Mouse (Mus musculus): Measurements from ENCODE around the gene 1700001O22Rik.
A peak's percentile ranks its signal among the peaks of the same experiment; 100 is the strongest.

Gene 1700001O22Rik

DNA sequence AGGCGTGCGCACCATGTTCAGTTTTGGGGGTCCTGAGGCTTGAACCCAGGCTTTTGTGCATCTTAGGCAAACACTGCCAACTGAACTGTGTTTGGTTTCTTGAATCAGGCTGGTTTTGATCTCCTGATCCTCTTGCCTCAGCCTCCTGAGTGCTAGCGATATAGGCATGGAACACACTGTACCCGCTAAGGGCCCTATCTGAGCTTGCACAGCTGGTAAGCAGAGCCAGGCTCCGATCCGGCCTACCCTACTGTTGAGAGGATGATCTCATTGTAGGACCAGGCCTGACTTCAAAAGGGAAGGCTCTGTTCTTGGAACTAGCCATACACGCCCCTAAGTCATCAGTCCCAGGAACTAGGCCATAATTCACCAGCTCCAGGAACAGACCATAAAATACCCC lies 7.1 kb upstream of the 1700001O22Rik start:
- DNase-seq, result no peak

DNA sequence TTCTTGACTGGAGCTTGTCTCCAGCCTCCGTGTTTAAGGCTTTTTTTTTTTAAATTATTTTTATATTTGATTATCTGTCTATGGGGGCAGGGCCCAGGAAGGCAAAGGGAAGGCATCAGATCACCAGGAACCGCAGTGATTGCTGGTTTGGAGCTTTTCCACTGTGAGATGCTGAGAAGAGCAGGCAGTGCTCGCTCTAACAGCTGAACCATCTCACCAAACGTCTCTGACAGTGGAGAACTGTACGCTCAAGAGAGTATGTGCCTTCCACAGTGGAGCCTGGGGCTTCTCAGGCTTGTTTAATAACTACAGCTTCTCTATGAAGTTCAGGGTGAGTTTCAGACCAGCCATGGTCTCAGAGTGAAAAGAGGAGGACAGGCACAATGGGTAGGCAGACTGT lies 6.0 kb upstream of the 1700001O22Rik start:
- no peak for DNase-seq

DNA sequence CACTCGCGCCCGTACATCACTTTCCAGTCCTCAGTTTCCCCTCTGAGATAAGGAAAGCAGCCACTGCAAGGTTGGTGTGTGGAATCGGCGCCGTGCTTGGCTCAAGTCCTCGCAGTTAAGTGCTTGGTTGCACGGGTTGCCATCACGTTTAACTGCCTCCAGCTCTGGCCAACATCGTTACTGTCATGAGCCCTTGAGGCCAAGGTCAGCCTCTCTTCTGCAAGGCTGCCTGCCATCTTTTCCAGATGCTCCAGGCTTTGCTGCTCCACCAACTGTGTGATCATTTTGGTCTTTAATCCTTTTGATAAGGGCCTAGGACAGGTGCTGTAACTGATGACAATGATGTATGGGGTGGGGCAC lies 4.8 kb upstream of the 1700001O22Rik start:
- DNase-seq, result no peak

DNA sequence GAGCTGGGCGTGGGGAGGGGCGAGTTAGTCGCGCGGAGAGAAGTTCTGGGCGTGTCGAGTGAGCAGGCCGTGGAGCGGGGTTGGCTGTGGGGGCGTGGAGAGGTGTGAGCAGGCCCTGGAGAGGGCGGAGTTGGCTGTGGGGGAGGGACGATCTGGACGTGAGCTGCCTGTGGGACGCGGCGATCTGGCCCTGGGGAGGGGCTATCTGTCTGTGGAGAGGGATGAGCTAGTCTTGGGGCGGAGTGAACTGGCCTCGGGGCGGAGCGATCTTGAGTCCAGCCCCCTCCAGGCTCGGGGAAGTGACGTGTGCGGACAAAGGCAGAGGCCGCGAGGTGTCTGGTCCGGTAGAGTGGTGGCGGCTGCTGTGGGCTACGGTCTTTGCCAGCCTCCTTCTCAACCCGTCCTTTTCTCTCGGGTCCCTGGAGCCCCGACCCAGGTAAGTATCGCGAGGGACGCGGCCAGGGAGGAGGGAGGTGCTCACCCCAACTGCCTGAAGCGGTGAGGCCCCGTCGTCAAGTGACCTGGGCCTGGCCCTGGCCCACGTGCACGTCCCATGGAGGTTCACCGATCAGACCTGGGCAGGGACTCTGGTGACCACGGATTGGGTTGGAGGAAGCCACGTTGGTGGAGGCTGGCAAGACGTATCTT lies 4.3 kb upstream of the 1700001O22Rik start, which contains the start of gene Ntmt1:
Ntmt1 (plus strand) TSS at position 179 of the 648 bp plus-strand sequence.
- DNase-seq, result peak; percentile 100

DNA sequence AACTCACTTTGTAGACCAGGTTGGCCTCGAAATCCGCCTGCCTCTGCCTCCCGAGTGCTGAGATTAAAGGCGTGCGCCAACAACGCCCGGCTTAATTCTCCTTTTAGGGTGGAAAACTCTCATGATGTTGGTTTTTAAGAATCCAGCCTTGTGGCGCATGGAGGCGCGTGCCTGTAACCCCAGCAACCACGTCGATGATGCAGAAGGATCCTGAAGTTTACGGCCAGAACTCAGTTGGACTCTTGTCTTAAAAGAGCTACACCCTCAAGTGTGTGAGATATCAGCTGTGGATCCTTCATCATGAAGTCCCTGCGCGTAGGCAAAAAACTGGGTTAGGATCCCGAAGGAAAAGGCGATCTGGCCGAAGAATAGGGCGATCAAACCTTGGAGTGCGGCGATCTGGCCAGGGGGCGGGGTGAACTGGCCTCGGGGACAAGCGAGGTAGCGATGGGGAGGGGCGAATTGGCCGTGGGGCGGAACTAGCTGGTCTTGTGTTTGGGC lies 3.7 kb upstream of the 1700001O22Rik start:
- DNase-seq, result no peak

DNA sequence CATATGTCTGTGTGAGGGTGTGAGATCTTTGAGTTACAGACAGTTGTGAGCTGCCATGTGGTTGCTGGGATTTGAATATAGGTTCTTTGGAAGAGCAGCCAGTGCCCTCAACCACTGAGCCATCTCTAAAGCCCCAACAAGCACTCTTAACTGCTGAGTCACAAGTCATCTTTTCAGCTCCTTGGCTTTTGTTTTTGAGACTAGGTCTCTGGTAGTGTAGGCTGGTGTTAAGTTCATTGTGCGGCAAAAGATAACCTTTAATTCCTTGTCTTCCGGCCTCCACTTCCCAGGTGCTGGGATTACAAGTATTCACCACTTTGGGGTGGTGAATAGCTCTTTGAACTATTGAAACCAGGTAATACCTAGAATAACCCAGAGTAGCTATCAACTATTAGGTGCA lies 2.5 kb upstream of the 1700001O22Rik start:
- DNase-seq, result no peak

DNA sequence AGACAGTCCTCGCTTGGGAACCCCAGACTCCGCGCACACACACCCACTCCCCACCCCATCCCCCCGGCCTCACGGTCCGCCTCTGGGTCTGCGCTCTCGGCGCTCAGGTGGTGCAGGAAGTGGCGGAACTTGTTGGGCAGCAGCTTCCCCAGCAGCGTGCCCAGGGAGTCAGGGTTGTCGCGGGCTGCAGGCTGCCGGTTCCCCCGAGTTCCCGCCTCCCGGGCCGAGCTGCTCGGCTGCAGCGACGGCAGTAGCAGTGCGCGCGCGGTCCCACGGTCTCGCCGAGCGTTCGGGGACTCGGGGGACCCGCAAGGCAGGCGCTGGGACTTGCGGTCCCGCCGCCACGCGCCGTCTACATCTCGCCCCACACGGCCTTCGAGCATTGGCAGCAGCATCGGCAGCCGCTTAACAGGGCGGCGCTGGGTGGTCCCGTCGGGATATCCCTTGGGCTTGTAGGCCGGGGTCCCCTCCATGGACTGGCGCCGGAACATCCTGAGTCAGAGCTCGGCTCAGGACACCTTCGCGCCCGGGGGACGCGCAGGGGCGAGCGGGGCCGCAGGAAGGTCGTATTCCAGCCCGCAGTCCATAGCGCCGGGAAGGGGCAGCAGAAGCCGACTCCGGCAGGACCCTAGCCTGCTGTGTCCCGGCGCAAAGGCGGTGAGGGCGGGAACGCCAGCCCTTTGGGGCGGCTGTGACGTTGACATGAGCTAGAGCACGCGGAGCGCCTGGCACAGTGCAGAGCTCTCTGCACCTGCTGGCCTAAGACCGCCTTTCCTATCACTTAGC lies 2.2 kb downstream of the 1700001O22Rik start:
- peak; percentile 67 for DNase-seq

DNA sequence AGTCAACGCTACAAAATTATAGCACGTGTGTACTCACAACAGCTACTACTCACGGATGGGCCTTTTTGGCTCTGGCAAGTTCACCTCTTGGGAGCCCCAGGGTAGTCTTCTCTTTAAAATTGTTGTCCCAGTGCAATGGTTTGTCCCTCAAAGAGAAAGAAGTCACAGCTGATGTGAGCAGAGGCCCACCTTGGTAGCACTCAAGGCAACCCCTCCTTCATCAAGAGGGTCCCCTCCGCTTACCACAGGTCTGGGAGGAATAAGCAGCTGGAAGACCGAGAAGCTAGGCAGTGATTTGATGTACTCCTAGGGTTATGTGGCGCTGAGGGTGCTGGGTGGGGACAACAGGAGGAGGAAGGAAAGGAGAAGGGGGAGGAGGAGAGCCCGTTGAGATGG lies 2.8 kb downstream of the 1700001O22Rik start:
- no peak for DNase-seq

DNA sequence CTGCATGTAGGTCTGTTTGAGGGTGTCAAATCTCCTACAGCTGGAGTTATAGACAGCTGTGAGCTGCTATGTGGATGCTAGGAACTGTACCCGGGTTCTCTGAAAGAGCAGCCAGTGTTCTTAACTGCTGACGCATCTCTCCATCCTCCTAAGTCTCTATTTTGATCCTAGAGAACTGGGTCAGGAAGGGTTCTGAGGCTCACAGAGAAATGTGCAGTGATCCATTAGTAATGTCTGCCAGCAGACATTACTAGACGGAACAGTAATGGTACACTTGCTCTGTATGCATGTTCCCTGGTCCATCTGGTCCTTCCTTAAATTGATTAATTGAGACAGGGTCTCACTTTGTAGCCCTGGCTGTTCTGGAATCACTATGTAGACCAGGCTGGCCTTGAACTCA lies 4.0 kb downstream of the 1700001O22Rik start:
- peak; percentile 62 for DNase-seq

DNA sequence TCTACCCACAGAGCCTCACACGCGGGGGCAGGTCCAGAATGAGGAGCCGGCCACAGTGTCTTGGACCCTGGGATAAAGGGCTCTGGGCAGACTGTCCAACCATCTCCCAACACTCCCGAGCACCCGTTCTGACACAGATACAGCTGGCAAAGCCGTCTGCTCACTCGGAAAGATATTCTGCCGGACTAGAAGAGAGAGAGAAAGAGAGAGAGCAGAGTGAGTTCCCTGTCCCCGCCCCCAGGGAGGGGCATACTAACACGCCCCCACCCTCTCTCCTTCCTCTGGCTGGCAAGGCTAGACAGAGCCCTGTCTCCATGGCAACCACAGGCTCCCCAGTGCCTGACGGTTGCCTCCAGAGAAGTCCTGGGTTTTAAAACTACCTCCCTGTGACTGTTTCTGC lies 7.1 kb downstream of the 1700001O22Rik start:
- DNase-seq, result peak; percentile 94

DNA sequence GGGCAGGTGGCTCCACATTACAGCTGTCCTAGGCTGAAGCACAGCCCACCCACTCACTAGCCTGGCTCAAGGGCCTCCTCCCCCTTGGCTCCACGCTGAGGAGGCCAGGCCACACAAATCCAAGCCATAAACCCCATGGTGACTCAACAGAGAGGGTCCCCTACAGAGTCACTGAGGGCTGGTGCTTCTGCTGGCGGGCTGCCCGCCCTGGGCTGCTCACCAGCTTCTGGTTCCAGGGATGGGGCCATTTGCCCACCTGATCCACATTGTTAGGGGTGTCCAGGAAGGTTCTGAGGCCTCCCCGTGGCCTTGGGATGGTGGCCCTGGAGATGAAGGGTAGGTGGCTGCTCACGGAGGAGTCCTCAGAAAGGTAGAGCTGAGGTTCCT lies 7.6 kb downstream of the 1700001O22Rik start:
- no peak for DNase-seq

DNA sequence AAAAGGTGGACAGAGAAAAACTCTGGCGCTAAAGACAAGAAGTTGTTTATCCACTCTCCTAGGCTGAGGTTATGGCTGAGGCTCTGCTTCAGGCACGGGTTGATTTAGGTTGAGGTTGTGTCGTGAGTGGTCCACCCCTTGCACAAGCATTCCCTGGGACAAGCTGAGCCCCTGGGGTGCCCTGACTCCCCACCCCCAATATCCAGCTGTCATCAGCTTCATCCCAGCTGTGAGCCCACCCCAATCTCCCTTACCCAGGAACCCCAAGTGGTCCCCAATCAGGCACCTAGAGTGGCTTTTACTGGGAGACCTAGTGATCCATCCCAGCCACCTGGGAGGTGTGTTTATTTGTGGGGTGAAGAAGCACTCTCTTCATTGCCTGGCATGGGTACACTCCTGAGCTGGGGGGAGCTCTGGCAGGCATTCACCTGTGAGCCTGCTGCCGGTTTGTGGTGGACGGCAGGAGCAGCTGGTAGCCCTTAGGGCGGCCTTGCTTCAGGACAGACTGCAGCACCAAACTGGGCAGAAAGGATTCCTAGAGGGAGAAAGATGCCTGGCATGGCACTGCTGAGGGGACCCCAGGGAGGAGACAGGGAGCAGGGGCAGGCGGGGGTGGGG lies 8.1 kb downstream of the 1700001O22Rik start:
- DNase-seq, result no peak

DNA sequence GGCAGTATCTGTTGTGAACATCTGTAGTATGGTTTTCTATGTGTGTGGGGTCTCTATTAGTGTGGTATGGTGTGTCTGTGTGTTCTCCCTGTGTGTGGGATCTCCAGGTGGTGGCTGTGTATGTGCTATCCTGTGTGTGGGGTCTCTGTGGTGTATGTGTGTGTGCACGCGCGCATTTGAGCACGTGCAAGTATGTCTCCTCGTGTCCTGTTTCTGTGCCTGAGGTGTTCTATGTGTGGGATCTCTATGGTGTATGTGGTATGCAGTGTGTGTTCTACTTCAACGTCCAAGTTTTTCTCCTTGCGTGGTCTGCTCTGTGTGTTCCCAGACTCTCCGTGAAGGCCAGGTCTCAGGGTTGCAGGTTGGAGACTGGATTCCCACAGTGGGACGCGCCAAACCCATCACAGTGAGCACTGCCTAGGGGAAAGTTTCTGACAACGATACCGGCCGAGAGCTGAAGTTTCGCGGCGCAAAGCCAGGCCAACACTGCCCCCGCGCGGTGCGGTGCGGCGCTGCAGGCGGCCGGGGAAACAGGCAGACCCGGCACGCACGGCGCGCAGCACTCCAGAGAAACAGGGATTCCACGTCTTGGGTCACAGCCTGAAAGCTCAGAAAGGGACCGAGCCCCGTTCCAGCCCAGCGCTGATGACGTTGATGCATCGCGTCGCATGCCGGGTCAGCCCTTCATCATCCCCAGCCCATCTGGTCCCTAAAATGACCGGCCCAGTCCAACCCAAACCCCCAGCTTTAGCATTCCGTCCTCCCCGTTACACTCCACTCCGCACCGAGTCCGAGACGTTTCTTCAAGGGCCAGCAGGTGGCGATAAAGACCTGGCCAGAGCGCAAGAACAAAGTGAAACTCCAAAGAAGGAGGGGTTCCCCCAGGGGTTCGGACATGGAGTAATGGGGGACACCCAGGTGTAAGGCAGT lies 9.0 kb downstream of the 1700001O22Rik start:
- DNase-seq, result peak; percentile 94

DNA sequence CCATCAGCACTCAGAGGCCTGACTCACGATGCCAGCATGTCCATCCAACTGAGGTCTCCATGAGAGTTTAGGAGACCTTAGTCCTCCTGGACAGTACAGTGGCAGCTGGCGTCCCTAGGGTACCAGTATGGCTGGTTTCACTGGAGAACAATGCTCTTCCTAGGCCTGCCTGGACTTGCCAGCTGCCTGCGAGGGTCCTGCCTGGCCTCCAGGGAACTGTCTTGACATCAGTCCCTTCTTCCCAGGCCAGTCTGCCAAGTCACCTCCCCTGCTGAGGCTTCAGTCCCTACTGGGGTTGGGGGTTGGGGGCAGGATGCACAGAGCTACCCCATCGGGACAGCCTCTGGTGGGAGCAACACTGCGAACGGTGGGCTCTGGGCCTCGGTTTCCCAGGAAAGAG lies 11.4 kb downstream of the 1700001O22Rik start:
- no peak for DNase-seq

DNA sequence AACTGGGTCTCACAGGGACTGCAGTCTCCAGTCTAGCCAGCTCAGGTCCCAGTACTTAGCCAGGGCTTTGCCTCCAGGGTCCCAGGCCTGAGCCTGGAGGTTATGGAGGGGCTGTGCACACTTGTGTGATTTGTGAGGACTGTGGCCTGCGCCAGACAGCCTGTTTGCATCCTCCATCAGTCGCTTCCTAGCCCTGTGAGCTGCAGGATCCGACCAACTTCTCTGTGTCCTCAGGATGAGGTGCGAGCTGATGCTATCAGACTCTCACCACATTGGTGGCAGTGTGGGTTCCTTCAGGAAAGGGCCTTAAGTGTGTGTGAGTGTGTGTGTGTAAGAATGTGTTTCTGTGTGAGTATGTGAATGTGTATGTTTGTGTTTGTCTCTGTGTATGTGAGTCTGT lies 16.0 kb downstream of the 1700001O22Rik start:
- DNase-seq, result no peak

DNA sequence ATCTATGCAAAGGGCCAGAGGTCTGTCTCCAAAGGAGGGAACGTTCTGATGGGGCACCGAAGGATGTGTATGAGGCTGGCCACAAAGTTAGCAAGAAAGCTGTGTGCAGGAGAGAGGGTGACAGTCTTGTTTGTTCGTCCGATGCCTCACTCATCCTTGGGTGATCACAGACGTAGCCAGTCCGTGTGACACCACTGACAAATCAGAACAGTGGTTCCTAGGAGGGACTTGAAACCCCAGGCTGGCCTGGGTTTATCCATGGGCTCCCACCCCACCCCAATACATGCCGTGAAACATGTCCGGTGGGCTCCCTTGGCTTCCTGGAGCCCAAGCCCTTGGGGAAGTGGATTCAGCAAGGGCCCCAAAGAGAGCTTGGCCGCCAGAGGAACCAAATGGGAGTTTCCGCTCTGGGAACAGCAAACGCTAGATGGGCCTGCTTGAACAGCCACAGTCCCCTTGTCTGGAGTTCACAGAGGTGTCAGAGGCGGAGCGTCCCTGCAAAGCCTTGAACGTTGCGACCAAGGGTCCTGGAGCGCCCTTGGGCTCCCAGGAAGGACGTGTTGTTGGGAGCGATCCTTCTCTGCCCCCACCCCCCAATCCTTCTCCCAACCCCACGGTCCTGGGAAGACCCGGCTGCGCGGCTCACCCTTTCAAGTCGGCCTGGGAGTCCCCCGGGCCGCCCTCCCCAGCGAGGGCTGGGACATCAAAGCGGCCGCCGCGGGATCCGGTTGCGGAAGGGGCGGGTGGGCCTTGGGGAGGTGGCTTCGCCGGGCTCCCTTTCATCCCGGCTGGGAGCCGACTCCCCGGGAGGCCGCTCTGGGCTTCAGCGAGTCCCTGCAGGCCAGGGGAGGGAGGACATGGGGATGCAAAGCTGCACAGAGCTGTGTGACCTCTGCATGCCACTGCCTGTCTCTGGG lies 19.1 kb downstream of the 1700001O22Rik start:
- peak; percentile 62 for DNase-seq

DNA sequence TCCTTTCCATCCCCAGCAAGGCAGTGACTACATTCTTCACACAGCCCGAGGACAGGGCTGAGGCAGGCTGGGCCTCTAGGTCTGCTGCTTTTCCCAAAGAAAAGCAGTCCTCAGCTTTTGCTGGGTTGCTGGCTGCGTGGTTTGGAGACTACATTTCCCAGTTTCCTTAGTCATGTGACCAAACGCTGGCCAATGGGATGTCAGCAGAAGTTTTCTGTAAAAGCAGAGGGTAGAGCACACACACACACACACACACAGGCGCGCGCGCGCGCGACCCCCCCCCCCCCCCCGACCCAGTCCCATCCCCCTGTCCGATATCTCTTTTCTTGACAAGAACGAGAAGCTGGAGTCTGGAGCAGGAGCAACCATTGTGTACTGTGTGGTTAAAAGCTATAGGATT lies 20.1 kb downstream of the 1700001O22Rik start:
- peak; percentile 85 for DNase-seq

DNA sequence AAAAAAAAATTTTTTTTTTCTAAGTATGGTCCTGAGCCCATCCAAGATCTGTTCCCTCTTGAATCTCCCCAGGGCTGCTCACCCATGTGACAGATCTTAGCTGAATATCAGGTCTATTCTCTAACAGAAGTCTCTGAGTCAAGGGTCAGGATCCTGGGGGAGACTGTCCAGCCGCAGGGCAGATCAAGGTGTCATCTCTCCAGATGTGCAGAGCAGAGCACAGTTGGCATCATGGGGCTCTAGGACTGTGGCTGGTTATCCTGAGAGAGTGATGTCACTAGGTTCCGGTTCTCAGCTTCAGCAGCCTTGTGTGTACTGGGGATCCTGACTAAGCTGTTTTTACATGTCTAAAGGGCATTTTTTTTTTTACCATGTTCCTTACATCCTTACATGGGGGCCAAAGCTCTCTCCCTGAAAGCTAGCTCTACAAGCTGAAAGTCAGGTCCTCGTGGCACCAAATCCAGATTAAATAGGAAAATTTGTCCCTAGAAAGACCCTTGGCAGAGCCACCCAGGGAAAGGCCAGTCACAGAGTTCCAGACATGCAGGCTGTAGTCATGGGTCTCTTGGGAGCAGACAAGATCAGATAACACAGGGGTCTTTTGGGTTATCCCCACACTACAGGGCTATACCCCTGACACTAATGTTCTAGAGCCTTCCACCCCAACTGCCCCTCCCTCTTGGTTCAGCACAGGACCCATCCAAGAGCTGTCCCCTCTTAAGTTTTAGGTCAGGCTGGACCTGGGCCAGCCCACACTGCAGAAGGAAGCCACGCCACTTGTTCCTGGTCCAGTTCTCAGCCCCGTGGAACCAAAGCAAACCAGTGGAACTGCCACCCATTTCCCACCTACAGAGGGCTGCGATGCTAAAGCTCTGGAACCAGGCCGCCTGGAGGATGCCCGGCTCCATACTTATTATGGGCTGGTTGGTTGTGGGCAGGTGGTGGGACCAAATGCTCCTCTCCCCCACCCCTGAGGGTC lies 20.9 kb downstream of the 1700001O22Rik start:
- DNase-seq, result no peak

DNA sequence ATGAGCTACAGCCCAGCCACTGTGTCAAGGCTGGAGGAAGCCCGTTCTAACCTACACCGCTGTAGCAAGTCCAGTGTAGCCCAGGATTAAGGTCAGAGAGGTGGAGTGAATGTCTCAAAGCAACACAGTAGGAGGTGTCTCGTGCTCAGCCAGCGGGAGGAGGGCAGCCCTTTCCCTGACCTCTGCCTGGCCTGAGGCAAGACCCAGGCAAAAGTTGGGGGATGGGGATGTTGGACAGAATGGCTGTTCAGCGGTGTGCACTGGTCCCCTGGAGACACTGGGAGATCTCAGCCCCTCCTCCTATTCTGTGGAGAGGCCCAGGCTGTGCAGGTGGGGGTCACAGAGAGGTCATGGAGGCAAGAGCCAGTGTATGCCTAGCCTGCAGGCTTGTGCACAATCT lies 24.2 kb downstream of the 1700001O22Rik start:
- peak; percentile 58 for DNase-seq

DNA sequence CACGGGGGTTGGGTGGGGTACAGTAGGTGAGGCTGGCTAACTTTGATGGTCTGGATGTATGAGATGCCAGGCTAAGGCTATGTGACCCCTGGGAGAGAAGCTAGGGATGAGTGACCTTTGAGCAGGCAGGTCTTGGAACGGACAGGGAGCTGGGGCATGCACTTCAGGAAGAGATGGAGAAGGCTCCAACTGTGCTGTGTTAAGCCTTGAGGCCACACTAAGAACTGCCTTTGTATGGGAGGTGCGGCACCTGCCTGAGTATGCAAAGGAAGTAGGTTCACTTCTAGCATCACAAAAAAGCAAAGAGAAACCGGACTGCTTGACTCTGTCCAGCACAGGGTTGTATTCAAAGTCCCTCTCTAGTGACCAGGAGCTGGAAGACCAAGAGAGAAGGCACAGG lies 25.2 kb downstream of the 1700001O22Rik start:
- DNase-seq, result no peak

All from retina, postnatal 1 day (tissue).